Mouse (Mus musculus): ENCODE results near the gene Zfp580.
A peak's percentile ranks its signal among the peaks of the same experiment; 100 is the strongest.
"Not testable (repeated sequence)": the region's sequence is repeated elsewhere in the genome, so short reads cannot be mapped to it uniquely, and the experiment has no call there.

The Zfp580 gene

GRCm38 (mm10) chr7:5074984-5075383, 23.6 kb downstream of the Zfp580 start:
- DNase-seq = no peak

DNA sequence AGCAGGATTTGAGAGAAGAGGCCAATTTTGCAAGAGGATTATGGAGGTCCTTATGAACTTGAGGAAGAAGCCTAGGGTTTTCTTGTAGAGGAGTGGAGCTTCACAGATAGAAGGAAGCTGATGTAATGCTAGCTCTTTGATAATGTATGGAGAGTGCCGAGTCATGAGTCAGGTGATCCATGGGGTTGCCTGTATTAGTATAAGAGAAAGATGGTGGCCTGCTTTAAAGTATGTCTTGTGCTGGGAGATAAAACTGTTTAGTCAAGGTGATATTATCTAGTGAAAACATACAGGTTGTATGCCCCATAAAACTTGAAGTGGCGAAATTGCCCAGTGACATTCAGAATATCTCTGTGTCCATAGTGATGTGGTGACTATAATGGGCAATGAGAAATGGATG, 25.6 kb downstream of the Zfp580 start:
- DNase-seq = no peak

GRCm38 (mm10) chr7:5079365-5080009, 28.1 kb downstream of the Zfp580 start:
- not testable (repeated sequence) for DNase-seq

DNA sequence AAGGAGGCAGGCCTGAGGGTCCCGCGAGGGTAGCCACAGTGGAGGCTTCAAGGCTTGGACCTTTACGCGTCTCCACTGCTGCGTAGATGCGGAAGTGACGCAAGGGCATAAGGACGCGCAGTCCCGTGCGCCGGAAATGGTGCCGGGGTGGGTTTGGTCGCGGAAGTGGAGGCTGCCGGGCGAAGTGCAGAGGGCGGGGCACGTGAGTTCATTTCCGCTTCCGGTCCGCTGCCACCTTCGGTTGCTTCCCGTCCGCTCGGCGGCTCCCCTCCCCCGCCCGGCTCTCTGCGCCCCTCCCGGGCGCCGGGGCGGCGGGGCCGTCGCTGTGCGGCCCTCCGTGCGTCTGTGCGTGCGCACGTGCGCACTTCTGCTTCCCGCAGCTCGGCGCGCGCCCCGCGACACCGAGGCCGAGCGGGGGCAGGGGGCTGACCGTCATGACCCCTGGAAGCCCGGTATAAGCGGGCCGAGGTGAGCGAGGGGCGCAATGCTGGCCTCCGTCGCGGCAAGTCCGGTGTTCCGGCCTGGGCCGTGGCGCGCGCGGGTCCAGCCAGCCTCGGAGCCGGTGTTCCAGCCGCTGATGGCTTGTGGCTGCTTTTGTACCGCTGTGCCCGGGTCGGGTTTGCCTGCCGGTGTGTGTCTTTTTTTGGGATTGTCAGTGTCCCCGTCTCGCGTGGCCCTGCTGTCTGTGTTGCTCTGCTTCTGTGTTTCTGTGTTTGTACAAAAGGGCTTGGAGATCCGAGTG, 28.8 kb downstream of the Zfp580 start, which contains the start of gene Epn1:
Gene Epn1 (plus strand): TSS at position 226 of the 742 bp plus-strand sequence.
- peak; percentile 98 for DNase-seq

GRCm38 (mm10) chr7:5080815-5081214, 29.5 kb downstream of the Zfp580 start:
- no peak for DNase-seq

GRCm38 (mm10) chr7:5081241-5081640, 29.9 kb downstream of the Zfp580 start:
- no peak for DNase-seq

- no peak for DNase-seq
These were observed 30.6 kb downstream of the Zfp580 start for GRCm38 (mm10) chr7:5081939-5082338.

DNA sequence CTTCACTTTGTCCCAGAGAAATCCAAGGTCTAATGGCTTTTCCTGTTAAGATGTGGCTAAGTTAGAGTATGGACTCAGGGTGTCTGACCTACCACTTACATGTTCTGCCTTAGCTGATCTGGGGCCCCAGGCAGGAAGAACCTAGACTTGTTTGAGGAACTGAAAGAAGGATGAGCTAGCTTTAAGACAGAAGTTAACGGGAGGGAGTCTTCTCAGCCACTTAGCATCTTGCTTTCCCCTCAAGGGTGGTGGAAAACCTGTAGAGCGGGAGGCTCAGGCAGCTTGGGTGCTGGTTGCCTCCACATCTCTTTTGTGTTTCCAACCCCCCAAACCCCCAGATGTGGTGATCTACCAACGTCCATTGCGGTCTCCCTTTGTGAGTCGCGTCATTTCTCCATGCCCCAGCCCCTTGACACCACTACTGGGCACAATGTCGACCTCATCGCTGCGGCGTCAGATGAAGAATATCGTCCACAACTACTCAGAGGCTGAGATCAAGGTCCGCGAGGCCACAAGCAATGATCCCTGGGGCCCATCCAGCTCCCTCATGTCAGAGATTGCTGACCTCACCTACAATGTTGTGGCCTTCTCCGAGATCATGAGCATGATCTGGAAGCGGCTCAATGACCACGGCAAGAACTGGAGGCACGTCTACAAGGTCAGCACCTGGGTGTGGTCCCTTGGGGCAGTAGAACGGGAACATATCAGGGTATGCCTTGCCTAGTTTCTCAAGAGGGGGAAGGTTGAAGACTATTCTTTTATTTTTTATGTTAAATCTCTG, 32.2 kb downstream of the Zfp580 start:
- no peak for DNase-seq

- DNase-seq = no peak
These were observed 34.2 kb downstream of the Zfp580 start for GRCm38 (mm10) chr7:5085512-5085911.

DNA sequence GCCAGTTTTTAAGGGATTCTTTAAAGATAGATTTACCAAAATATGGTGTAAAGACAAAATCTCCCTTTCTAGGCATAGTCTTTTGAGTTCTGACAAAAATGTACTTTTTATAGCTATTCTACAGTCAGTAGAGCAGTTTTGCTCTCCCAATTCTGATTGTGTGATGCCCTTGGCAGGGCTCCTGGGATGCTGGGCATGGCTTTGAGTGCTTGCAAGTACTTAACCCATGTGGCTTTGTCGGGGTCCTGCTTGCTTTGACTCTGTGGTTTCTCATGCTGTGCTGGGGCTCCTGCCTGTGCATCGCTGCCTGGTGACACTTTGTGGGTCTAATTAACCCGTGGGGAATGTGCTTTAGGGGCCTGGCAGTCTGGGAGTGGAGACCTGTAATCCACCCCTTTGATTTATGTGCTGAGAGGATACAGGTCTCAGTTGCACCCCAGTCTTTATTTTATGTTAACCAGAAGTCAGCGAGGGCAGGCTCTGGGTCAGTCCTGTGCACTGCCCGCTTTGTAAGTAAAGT, 35.6 kb downstream of the Zfp580 start:
- DNase-seq = no peak

GRCm38 (mm10) chr7:5087886-5088285, 36.5 kb downstream of the Zfp580 start:
- DNase-seq = no peak

GRCm38 (mm10) chr7:5089853-5090252, 38.5 kb downstream of the Zfp580 start:
- peak; percentile 77 for DNase-seq

DNA sequence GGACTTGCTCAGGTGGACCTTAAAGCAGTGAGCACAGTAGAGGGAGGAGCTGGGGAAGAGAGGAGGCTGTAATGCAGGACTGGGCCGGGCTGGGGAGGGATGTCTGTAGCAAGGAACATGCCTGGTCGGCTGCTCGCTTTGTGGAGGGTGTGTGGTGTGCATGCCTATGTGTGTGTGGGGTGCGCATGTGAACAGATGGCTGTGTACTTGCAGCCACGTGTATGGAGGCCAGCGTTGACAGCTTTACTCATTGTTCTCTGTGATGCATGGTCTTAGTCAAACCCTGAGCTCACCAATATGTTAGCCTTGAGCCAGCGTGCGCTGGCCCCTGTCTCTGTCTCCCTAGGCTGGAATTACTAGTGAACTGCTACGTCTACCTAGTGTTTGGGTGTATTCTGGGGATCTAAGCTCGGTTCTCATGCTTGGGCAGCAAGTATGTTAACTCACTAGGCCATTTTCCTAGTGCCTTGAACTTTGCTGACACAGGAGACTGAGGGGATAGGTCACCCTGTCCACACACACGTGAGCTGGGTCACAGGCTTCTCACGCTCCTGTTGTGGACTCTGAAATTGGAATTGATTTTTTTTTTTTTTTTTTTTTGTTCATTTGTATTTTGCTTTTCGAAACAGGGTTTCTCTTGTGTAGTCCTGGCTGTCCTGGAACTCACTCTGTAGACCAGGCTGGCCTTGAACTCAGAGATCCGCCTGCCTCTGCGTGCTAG, 39.8 kb downstream of the Zfp580 start:
- peak; percentile 67 for DNase-seq

DNA sequence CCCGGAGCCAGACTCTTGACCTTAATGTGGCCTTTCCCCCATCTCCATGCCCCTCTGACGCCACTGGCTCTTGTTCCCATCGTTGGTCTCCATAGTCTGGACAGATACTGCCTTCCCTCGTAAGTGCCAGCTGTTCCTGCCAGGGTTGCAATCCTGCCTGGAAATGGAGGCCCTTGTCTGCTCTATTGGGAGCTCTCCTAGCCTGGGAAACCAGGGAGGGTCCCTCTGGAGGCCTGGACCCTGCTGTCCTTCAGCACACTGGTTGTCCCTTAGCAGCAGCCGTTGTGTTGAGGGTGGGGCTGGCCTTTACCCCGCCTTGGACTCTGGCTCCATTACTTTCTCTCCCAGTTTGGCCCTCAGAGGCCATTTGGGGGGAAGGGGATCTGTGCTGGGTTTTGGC, 41.0 kb downstream of the Zfp580 start:
- no peak for DNase-seq

- no peak for DNase-seq
These were observed 41.6 kb downstream of the Zfp580 start for GRCm38 (mm10) chr7:5092831-5093510.

DNA sequence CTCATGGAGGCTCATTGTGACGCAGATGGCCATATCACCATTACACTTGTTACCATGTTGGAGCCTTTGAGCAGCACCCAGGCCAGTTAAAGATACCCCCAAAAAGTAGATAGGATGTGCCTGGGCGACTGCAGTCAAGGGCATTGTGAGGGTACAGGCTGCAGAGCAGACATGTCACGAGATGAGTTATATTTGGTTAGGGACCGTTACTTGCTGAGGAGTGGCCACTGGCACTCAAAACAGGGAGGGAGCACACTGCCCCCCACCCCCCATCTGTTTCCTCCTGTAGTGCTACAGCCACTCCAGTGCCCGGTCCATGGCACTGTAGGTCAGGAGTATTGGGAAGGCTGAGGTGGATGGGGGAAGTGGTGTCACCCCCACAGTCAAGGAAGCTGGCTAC, 47.4 kb downstream of the Zfp580 start:
- no peak for DNase-seq

GRCm38 (mm10) chr7:5099796-5100195, 48.5 kb downstream of the Zfp580 start:
- DNase-seq = no peak

DNA sequence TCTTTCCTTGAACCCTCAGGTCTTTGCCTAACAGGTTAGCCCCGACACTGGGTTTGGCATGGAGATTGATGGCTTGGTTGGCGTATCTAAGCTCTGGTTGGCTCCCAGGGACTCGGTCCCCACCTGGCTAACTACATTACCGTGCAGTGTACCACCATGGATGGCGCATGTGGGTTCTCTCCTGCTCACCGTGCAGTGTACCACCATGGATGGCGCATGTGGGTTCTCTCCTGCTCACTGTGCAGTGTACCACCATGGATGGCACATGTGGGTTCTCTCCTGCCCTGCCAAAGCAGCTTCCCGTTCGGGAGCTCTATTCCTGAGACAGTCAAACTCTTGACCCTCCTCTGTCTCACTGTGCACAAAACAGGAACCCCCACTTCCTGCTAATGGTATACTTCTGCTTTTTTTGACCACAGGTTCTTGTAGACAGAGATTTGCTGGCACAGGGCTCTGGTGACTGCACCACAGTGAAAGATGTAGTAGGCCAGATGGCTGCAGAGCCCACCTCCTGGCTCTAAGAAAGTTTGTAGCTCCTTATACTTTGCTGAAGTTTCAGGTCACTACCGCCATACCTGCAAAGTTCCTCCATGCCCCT, 49.8 kb downstream of the Zfp580 start:
- no peak for DNase-seq

- DNase-seq = no peak
These were observed 51.2 kb downstream of the Zfp580 start for GRCm38 (mm10) chr7:5102564-5102963.
